Mouse (Mus musculus) ES-E14 (cell line): ENCODE results near the gene Gm13279. TPM values are rescaled to one million over a fixed set of nuclear protein-coding genes. Genes with fewer than 3 reads are reported as not detected.

Experiments
- DNase-seq: peaks from one replicate; pipeline ENCODE4 v3.0.0-alpha.2; 2013; ENCODE audit warnings: low read depth, low spot score
- H3K27ac ChIP-seq: 2 replicates; pipeline ENCODE4 v1.5.1; 2012; ENCODE audit warnings: low read depth, mild to moderate bottlenecking, low read length, moderate library complexity, mixed read lengths; ENCODE audit not compliant: poor library complexity, insufficient read depth, severe bottlenecking
- H3K36me3 ChIP-seq: 2 replicates; pipeline ENCODE4 v1.6.1; 2012; ENCODE audit warnings: mild to moderate bottlenecking, low read length, moderate library complexity, mixed read lengths; ENCODE audit not compliant: control insufficient read depth, poor library complexity, insufficient read depth, severe bottlenecking
- H3K4me1 ChIP-seq, 2 experiments: fragments of 150-350 bp in 1 of 2; sonication (generic) in 1 of 2; 2 replicates each; pipeline ENCODE4 v1.6.1; 2012; ENCODE audit warnings: low read length in 2 of 2, mild to moderate bottlenecking in 1 of 2, mixed read lengths in 1 of 2; ENCODE audit not compliant: control insufficient read depth in 2 of 2, insufficient read depth in 2 of 2, poor library complexity in 1 of 2
- H3K4me3 ChIP-seq, 2 experiments: fragments of 150-350 bp in 1 of 2; sonication (generic) in 1 of 2; 2 replicates each; pipeline ENCODE4 v1.5.1; 2012; ENCODE audit warnings: low read length in 2 of 2, low read depth in 1 of 2, mild to moderate bottlenecking in 1 of 2, mixed read lengths in 1 of 2; ENCODE audit not compliant: insufficient read depth in 1 of 2, poor library complexity in 1 of 2, severe bottlenecking in 1 of 2
- H3K9ac ChIP-seq: 2 replicates; pipeline ENCODE4 v1.6.1; 2012; ENCODE audit warnings: low read depth, mild to moderate bottlenecking, low read length, mixed read lengths; ENCODE audit not compliant: poor library complexity, insufficient read depth, severe bottlenecking
- H3K9me3 ChIP-seq: fragments of 150-350 bp; sonication (generic); 2 replicates; pipeline ENCODE4 v1.6.1; 2012; ENCODE audit warnings: low read depth, mild to moderate bottlenecking, low read length; ENCODE audit not compliant: control insufficient read depth, insufficient read depth
- CHD2 ChIP-seq: IDR thresholded peaks from 2 replicates; pipeline ENCODE4 v1.6.1; 2014; ENCODE audit warnings: mild to moderate bottlenecking, low read depth, low read length, inconsistent platforms
- HCFC1 ChIP-seq: IDR thresholded peaks from 2 replicates; pipeline ENCODE4 v1.6.1; 2012; ENCODE audit warnings: low read length, inconsistent platforms, borderline replicate concordance; ENCODE audit not compliant: insufficient read depth
- MAFK ChIP-seq: IDR thresholded peaks from 2 replicates; pipeline ENCODE4 v1.6.1; 2014; ENCODE audit warnings: mild to moderate bottlenecking, low read depth, low read length, inconsistent platforms; ENCODE audit not compliant: insufficient read depth
- ZC3H11A ChIP-seq: IDR thresholded peaks from 2 replicates; pipeline ENCODE4 v1.6.1; 2012; ENCODE audit warnings: low read depth, mild to moderate bottlenecking, inconsistent platforms, low read length, borderline replicate concordance
- ZNF384 ChIP-seq: IDR thresholded peaks from 2 replicates; pipeline ENCODE4 v1.6.1; 2012; ENCODE audit warnings: low read depth, low read length, inconsistent platforms
- in situ Hi-C, 2 experiments: fragments of 600-800 bp; cut with MboI; formaldehyde crosslinking; loops; one replicate each; pipeline ENCODE4 v1.15.1; 2025; ENCODE audit warnings: low sequenced_read_pairs in 2 of 2, inconsistent platforms in 1 of 2; ENCODE audit not compliant: unreplicated experiment in 2 of 2
- total RNA-seq: library from RNA; depleted of rRNA; stranded (reverse); fragments of 300-350 nt; gene quantifications from 2 replicates; pipeline ENCODE4 v1.2.3, GENCODE M21; 2012; rRNA removed

The Gm13279 gene
- total RNA-seq, 1 experiment = not detected

DNA sequence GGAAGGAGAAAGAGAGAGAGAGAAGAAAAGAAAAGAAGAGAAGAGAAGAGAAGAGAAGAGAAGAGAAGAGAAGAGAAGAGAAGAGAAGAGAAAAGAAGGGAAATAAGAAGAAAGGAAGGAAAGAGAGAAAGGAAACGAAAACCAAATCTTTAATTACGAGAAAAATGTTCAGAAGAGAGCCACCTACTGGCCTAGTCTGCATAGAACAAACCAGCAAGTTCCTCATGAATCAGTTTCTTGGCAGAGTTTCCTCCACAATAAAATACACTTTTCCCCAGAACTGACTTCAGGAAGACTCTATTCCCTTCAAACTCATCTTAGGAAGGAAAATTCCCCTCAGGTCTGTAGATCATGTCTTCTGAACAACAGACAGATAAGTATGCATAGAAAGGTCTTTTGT, 48.1 kb downstream of the Gm13279 start:
- TF ChIP-seq ZC3H11A = no peak
- no peak for TF ChIP-seq CHD2
- TF ChIP-seq MAFK = no peak
- no peak for TF ChIP-seq HCFC1
- no peak for TF ChIP-seq ZNF384
- no peaks in the 10 kb centered on the region for H3K4me1 ChIP-seq
- H3K27ac ChIP-seq = no peak overlapping the region
- H3K9ac ChIP-seq = no peak overlapping the region
- DNase-seq = no peak
- no peaks in the 10 kb centered on the region for H3K36me3 ChIP-seq
- no peaks in the 10 kb centered on the region for H3K9me3 ChIP-seq
- H3K4me3 ChIP-seq = no peak overlapping the region
- in situ Hi-C loops = no loop called here

Other genes with a start within 250 kb of the Gm13279 start
- gene Ifna15, start 239.2 kb upstream of the Gm13279 start, total RNA-seq = not detected in 2 replicates
- not detected in 2 replicates for gene Ifna14, start 225.6 kb upstream of the Gm13279 start, total RNA-seq
- gene Ifna9, start 205.0 kb upstream of the Gm13279 start, total RNA-seq = not detected in 2 replicates
- gene Ifna12, start 194.0 kb upstream of the Gm13279 start, total RNA-seq = not detected in 2 replicates
- gene C87499, start 163.0 kb upstream of the Gm13279 start, total RNA-seq = not detected in 2 replicates
- not detected in 2 replicates for gene Ifna13, start 152.9 kb upstream of the Gm13279 start, total RNA-seq
- not detected in 2 replicates for gene Ifna16, start 120.5 kb upstream of the Gm13279 start, total RNA-seq
- gene Ifna2, start 113.5 kb upstream of the Gm13279 start, total RNA-seq = not detected in 2 replicates
- not detected in 2 replicates for gene Ifnab, start 106.0 kb upstream of the Gm13279 start, total RNA-seq
- gene Gm26566, start 75.6 kb upstream of the Gm13279 start, total RNA-seq = 3.7 and 5.3 TPM in 2 replicates
- 20.7 and 31.5 TPM in 2 replicates for gene Klhl9, start 74.9 kb upstream of the Gm13279 start, total RNA-seq
- not detected in 2 replicates for gene Gm13271, start 42.5 kb upstream of the Gm13279 start, total RNA-seq
- not detected in 2 replicates for gene Gm13283, start 37.3 kb upstream of the Gm13279 start, total RNA-seq
- not detected in 2 replicates for gene Gm13290, start 23.6 kb upstream of the Gm13279 start, total RNA-seq
- not detected in 2 replicates for gene Gm13289, start 20.5 kb upstream of the Gm13279 start, total RNA-seq
- gene Gm13272, start 17.5 kb upstream of the Gm13279 start, total RNA-seq = not detected in 2 replicates
- not detected in 2 replicates for gene Ifnz, start 15.3 kb upstream of the Gm13279 start, total RNA-seq
- not detected in 2 replicates for gene Gm13276, start 11.7 kb upstream of the Gm13279 start, total RNA-seq
- gene Gm13277, start 8.8 kb upstream of the Gm13279 start, total RNA-seq = not detected in 2 replicates
- not detected in 2 replicates for gene Gm13278, start 5.8 kb upstream of the Gm13279 start, total RNA-seq
- not detected in 2 replicates for gene Gm13275, start 2.9 kb upstream of the Gm13279 start, total RNA-seq
- gene Gm13285, start 2.3 kb downstream of the Gm13279 start, total RNA-seq = not detected in 2 replicates
- gene Gm13287, start 5.9 kb downstream of the Gm13279 start, total RNA-seq = not detected in 2 replicates
- not detected in 2 replicates for gene Gm13288, start 8.1 kb downstream of the Gm13279 start, total RNA-seq
- gene Ifna7, start 18.8 kb downstream of the Gm13279 start, total RNA-seq = not detected in 2 replicates
- gene Ifna11, start 22.6 kb downstream of the Gm13279 start, total RNA-seq = not detected in 2 replicates
- gene Ifna6, start 30.0 kb downstream of the Gm13279 start, total RNA-seq = not detected in 2 replicates
- not detected in 2 replicates for gene Ifna5, start 38.1 kb downstream of the Gm13279 start, total RNA-seq
- not detected in 2 replicates for gene Ifna4, start 44.5 kb downstream of the Gm13279 start, total RNA-seq
- gene Ifna1, start 52.7 kb downstream of the Gm13279 start, total RNA-seq = not detected in 2 replicates
- gene Ifne, start 82.8 kb downstream of the Gm13279 start, total RNA-seq = not detected in 2 replicates